Comparison of ENCODE assay signal across 9 mouse cellular contexts in genomic region chr9:99064216-99064615, GRCm38 (mm10). TPM values are rescaled to one million over a fixed set of nuclear protein-coding genes. Genes with fewer than 3 reads are reported as not detected.
A peak's percentile ranks its signal among the peaks of the same experiment; 100 is the strongest.
DNase-seq lines count a peak whose midpoint lies in the region; ATAC-seq lines count a peak whose summit lies in the region.
"Had no signal": no experiment of that assay in that cellular context is flagged by ENCODE, and none has a peak within 500 bp of the region (broad histone marks: within the 10 kb centered on the region; RNA-seq: fewer than 3 reads in every experiment).

No protein-coding gene starts in this region.

- ATAC-seq in hindbrain, embryonic 11.5 days (ENCODE audit: low FRiP score) = no peak
- no peak for ATAC-seq in hindbrain, embryonic 12.5 days (ENCODE audit: low FRiP score)

- no peak overlapping the region for H3K4me2 ChIP-seq in hindbrain, embryonic 11.5 days (replicated peaks; ENCODE audit: low read depth, low read length)
- H3K4me2 ChIP-seq in hindbrain, embryonic 12.5 days (replicated peaks) = no peak overlapping the region

- H3K36me3 ChIP-seq in hindbrain, embryonic 11.5 days (ENCODE audit: control insufficient read depth, insufficient read depth, low read length) = no peaks in the 10 kb centered on the region
- peaks cover 16% of the 10 kb centered on the region for H3K36me3 ChIP-seq in hindbrain, embryonic 12.5 days

- intact Hi-C loops in gastrocnemius, postnatal 36 days (cut with DNase I) = loop anchor here (2.0 to 5.0 kb wide), 2 partner anchors 175 to 393 kb away; no protein-coding TSS in a partner anchor

- no peaks in the 10 kb centered on the region for H3K4me1 ChIP-seq in hindbrain, embryonic 11.5 days (replicated peaks; ENCODE audit: control insufficient read depth, insufficient read depth, low read length)
- no peaks in the 10 kb centered on the region for H3K4me1 ChIP-seq in hindbrain, embryonic 12.5 days

- no peaks in the 10 kb centered on the region for H3K27me3 ChIP-seq in hindbrain, embryonic 11.5 days (ENCODE audit: control insufficient read depth, insufficient read depth, low read length)
- H3K27me3 ChIP-seq in hindbrain, embryonic 12.5 days = no peaks in the 10 kb centered on the region

- no peak overlapping the region for H3K4me3 ChIP-seq in hindbrain, embryonic 11.5 days (ENCODE audit: low read depth, low read length)
- H3K4me3 ChIP-seq in hindbrain, embryonic 12.5 days = no peak overlapping the region

- H3K9ac ChIP-seq in hindbrain, embryonic 11.5 days (ENCODE audit: low read depth, low read length) = no peak overlapping the region
- no peak overlapping the region for H3K9ac ChIP-seq in hindbrain, embryonic 12.5 days

- DNase-seq in hindbrain, embryonic 11.5 days (ENCODE audit: low spot score) = peak; percentile 48
- DNase-seq in thymus, postnatal 0 days (ENCODE audit: low spot score) = peak; percentile 62
- DNase-seq in thymus, postnatal 36 days = no peak
- DNase-seq in forelimb bud, embryonic 11.5 days (ENCODE audit: low read depth, low spot score) = peak; percentile 28
- DNase-seq in ovary, adult 18-20 months (ENCODE audit: low spot score) = no peak
- no peak for DNase-seq in gastrocnemius, postnatal 36 days
- DNase-seq in Muller cell, postnatal 12 days (ENCODE audit: inconsistent ontology term) = no peak
- DNase-seq: thymus, adult 18-20 months had no signal

- no peak overlapping the region for H3K27ac ChIP-seq in hindbrain, embryonic 11.5 days (ENCODE audit: low read depth, low read length)
- no peak overlapping the region for H3K27ac ChIP-seq in hindbrain, embryonic 12.5 days

- WGBS in hindbrain, embryonic 11.5 days = 56% methylated on average over 2 of the region's 2 CpGs
- 51% methylated on average over 2 of the region's 2 CpGs for whole genome bisulfite sequencing in hindbrain, embryonic 12.5 days

- no peaks in the 10 kb centered on the region for H3K9me3 ChIP-seq in hindbrain, embryonic 11.5 days (ENCODE audit: control insufficient read depth, low read length)
- H3K9me3 ChIP-seq in hindbrain, embryonic 12.5 days (replicated peaks) = no peaks in the 10 kb centered on the region

RNA-seq across cellular contexts. Expression of gene Gm1123, which starts 28.7 kb away (rescaled TPM):
- polyA plus RNA-seq in hindbrain, embryonic 11.5 days (2014; fragmentation: Nextera tagmentation; extraction: Ambion mirVana) = not detected in 2 replicates
- polyA plus RNA-seq in hindbrain, embryonic 12.5 days (2016; fragmentation: Nextera tagmentation; extraction: Ambion mirVana) = not detected in 2 replicates
- not detected in 2 replicates for polyA plus RNA-seq in thymus, postnatal 0 days (2015; fragmentation: Nextera tagmentation; extraction: Ambion mirVana)
- total RNA-seq in gastrocnemius, postnatal 36 days (2021) = not detected

Comparison
In these comparisons a context has a peak if more than half of its experiments do, and no peak if none do; other contexts are left out.
1. DNase-seq: peak in hindbrain, embryonic 11.5 days (single experiment), thymus, postnatal 0 days (single experiment) and forelimb bud, embryonic 11.5 days (single experiment); none in thymus, postnatal 36 days (0 of 2), ovary, adult 18-20 months (single experiment), gastrocnemius, postnatal 36 days (0 of 2) and Muller cell, postnatal 12 days (single experiment).